Mouse (Mus musculus): ENCODE results near the gene Nf2. TPM values are rescaled to one million over a fixed set of nuclear protein-coding genes. Genes with fewer than 3 reads are reported as not detected.
"Not testable (repeated sequence)": the region's sequence is repeated elsewhere in the genome, so short reads cannot be mapped to it uniquely, and the experiment has no call there.

Nf2 gene
- polyA plus RNA-seq, 1 experiment, result 52.9 TPM

DNA sequence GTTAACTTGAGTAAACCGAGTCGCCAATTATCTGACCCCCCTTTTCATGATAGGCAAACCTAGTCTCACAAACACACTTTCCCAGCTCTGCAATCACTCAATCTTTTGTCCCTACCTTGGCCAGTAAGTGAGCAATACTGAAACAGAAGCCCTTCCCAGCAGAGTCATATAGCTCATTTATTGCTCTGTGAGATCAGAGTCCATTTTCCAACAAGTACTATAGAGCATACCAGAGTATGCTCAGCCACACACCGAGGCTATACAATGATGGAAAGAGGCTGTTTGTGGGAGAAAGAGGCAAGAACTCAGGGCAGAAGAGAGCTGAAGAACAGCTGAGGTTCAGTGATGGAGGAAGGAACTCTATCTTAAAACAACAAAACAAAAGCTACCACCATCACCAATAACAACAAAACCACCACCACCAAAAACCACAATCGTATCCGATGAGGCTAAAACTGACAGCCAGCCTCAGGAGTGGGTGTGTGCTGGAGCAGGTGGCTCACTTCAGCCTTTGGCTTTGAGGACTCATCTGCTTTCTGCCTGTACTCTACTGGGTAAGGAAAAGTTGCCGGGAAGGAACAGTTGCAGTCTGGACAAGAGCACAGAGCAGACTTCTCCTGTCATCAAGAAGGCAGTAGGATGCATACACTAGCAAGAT lies 25.6 kb downstream of the Nf2 start:
- Histone ChIP-seq H3K4me3 (ENCODE audit: insufficient read depth, low read length) (no peak overlapping the region), H3K4me1 (ENCODE audit: control insufficient read depth, insufficient read depth, low read length) (peaks cover 3% of the 10 kb centered on the region), H3K27ac (ENCODE audit: insufficient read depth, low read length) (no peak overlapping the region)
- TF ChIP-seq POLR2A (IDR thresholded peaks at IDR 0.05; ENCODE audit: low read depth, low read length), result no peak
- TF ChIP-seq CTCF (IDR thresholded peaks at IDR 0.05; ENCODE audit: borderline replicate concordance, insufficient read depth, low read length), result no peak

DNA sequence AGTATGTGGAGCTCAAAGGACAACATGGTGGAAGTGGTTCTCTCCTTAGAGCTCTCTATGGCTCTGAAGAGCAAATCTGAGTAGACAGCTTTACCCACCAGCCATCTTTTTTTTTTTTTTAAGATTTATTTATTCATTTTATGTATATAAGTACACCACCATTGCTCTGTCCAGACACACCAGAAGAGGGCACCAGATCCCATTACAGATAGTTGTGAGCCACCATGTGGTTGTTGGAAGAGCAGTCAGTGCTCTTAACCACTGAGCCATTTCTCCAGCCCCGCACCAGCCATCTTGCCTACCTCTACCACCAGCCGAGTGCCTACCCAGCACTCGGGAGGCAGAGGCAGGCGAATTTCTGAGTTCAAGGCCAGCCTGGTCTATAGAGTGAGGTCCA lies 26.9 kb downstream of the Nf2 start:
- H3K27ac ChIP-seq (ENCODE audit: insufficient read depth, low read length), result not testable (repeated sequence)

DNA sequence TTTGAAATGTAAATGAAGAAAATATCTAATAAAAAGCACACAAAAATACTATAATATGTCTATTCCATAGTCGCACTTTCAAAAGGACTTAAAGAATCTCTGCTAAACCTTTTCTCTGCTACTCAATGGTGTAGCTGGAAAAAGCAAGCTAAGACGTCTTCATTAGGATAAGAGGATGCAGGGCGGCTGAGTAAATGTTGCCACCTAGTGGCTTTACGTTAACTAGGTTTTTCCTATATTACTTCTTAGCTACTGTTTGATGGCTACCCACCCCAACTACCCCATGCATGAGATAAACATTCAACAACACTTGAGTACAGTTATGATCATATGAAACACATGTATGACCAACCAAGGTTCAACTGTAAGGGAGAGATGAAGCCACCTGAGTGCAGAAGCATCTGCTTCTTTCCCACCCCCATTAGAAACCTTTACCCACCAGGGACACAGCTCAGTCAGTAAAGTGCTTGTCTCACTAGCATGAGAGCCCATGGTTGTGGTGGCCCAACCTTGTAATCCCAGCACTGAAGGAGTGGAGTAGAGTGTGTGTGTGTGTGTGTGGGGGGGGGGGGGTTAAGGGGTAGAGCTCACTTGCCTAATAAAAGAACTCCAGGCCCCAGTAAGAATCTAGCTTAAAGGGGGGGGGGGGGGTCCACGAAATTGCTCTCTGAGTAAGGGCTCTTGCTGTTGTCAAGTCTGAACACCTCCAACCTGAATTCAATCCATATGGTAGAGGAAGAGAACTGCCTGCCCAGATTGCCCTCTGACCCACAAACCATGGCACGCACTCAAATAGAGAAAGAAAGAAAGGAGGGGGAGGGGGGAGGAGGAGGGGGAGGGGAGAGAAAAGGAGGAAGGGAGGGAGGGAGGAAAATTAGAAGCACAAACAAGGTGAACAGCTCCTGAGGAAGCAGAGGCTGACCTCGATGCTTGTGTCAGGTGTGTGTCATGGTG lies 27.6 kb downstream of the Nf2 start:
- Histone ChIP-seq H3K4me3 (ENCODE audit: insufficient read depth, low read length) (no peak overlapping the region), H3K27ac (ENCODE audit: insufficient read depth, low read length) (no peak overlapping the region), H3K4me1 (ENCODE audit: control insufficient read depth, insufficient read depth, low read length) (peaks cover 3% of the 10 kb centered on the region)
- TF ChIP-seq CTCF (IDR thresholded peaks at IDR 0.05; ENCODE audit: borderline replicate concordance, insufficient read depth, low read length) (no peak), POLR2A (IDR thresholded peaks at IDR 0.05; ENCODE audit: low read depth, low read length) (no peak)

More for the DNA sequence above, 26.9 kb downstream of the Nf2 start:
- H3K4me3 ChIP-seq (ENCODE audit: insufficient read depth, low read length); H3K4me1 ChIP-seq (ENCODE audit: control insufficient read depth, insufficient read depth, low read length): not testable (repeated sequence)

DNA sequence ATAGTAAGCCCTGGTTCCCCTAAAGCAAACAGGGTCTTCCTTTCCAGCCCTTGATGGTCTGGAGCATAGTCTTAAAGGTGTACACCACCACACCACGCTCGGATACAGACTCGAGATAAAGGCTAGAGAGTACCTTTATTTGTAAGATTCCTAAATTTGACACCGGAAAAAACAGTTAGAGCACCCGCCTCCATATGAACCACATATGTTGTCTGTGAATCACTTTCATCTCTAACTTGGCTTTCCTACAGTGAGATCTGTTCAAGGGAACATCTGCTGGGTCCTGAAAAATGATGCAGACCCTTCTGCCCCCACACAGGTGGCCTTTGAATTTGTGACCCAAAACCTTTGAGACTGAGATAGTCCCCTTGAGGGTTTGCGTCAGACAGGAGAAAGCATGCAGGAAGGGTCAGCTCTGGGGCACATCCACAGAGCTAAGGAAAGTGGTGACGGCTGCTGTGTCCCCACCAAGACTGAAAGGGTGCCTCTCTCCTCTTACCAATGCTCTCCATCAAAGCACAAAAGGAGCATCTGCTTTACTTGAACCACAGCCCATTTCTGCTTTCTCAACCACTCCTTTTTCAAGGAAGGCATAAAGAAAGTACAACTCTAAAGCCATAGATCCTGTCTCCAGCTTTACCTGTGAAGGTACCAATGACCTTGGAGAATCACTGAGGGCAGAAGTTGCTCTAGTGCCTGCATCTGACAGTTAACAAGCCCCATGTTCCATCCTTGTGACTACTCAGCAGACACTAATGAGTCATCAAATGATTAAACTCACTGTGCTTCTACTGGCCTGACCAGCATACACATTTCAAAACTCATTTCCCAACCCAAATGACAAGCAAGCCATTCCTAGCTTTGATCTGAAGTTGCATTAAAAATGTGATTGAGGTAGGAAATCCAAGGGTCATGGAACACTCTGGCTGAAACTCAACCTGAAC lies 34.6 kb downstream of the Nf2 start:
- no peaks in the 10 kb centered on the region; the same call in 1 of the 2 replicates for H3K4me1 ChIP-seq (ENCODE audit: control insufficient read depth, insufficient read depth, low read length)
- H3K27ac ChIP-seq (ENCODE audit: insufficient read depth, low read length), result no peak overlapping the region
- no peak for TF ChIP-seq POLR2A (IDR thresholded peaks at IDR 0.05; ENCODE audit: low read depth, low read length)
- no peak for TF ChIP-seq CTCF (IDR thresholded peaks at IDR 0.05; ENCODE audit: borderline replicate concordance, insufficient read depth, low read length)
- no peak overlapping the region for H3K4me3 ChIP-seq (ENCODE audit: insufficient read depth, low read length)

- no peak for TF ChIP-seq POLR2A (IDR thresholded peaks at IDR 0.05; ENCODE audit: low read depth, low read length)
- TF ChIP-seq CTCF (IDR thresholded peaks at IDR 0.05; ENCODE audit: borderline replicate concordance, insufficient read depth, low read length), result no peak
- no peak overlapping the region for H3K27ac ChIP-seq (ENCODE audit: insufficient read depth, low read length)
- no peak overlapping the region for H3K4me3 ChIP-seq (ENCODE audit: insufficient read depth, low read length)
- H3K4me1 ChIP-seq (ENCODE audit: control insufficient read depth, insufficient read depth, low read length), result no peaks in the 10 kb centered on the region
Measured at GRCm38 (mm10) chr11:4808311-4808710, 41.0 kb downstream of the Nf2 start.

DNA sequence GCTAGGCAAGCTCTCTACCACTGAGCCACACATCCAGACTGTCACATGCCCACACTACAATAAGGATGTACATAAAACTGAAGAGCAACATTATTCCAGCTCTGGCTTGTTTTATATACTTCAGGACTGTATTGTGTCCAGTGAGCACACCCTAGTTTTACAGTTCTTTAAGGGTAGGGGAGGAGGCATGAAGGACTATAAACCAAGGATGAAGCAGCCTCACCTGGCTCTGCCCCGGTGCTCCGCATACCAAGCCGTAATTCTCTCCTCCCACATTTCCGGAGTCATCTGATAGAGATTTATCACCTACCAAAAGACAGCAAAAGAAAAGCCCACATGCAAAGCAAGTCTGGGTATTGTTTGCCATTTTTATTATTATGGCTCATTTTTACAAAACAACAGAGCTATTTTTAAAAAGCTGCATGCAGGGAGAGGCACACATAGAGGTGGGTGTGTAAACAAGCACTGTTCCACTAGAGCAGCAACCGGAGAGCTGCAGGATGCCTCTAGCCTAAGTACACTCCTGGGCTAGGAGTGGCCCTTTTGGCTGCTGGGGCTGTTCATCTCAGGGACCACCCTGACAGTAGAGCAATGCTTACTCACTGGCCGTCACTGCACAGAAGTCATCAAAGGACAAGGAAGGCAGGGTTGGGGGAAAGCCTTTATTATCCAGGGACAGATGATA lies 43.2 kb downstream of the Nf2 start:
- TF ChIP-seq POLR2A (IDR thresholded peaks at IDR 0.05; ENCODE audit: low read depth, low read length) (no peak), CTCF (IDR thresholded peaks at IDR 0.05; ENCODE audit: borderline replicate concordance, insufficient read depth, low read length) (no peak)
- Histone ChIP-seq H3K4me3 (ENCODE audit: insufficient read depth, low read length) (no peak overlapping the region), H3K27ac (ENCODE audit: insufficient read depth, low read length) (no peak overlapping the region), H3K4me1 (ENCODE audit: control insufficient read depth, insufficient read depth, low read length) (no peaks in the 10 kb centered on the region)

DNA sequence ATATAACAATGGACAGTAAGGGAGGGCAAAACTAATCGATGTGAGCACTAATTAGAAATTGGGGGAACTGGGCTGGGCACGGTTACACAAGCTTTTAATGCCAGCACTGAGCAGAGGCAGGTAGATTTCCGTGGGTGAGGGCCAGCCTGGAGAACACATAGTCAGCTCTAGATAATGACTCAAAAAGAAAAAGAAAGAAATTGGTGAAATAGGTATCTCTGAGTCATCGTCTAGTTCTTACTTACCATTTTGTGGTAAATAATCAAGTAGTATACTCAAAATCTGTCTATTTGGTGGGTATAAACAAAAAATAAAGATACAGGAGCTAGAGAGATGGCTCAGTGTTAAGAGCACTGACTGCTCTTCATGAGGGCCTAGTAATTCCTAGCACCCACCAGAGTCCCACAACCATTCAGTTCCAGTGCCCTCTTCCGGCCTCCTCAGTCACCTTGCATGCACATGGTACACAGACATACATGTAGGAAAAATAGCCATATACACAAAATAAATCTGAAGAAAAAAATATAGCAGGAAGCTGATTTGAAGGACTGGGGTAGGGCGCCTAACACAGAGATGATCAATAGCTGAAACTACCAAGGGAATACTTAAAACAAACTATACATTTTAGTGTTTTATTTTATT lies 44.3 kb downstream of the Nf2 start:
- H3K4me3 ChIP-seq (ENCODE audit: insufficient read depth, low read length), result no peak overlapping the region
- no peak for TF ChIP-seq POLR2A (IDR thresholded peaks at IDR 0.05; ENCODE audit: low read depth, low read length)
- TF ChIP-seq CTCF (IDR thresholded peaks at IDR 0.05; ENCODE audit: borderline replicate concordance, insufficient read depth, low read length), result no peak
- no peaks in the 10 kb centered on the region for H3K4me1 ChIP-seq (ENCODE audit: control insufficient read depth, insufficient read depth, low read length)
- no peak overlapping the region for H3K27ac ChIP-seq (ENCODE audit: insufficient read depth, low read length)

GRCm38 (mm10) chr11:4803951-4804350 lies 45.4 kb downstream of the Nf2 start:
- H3K4me1 ChIP-seq (ENCODE audit: control insufficient read depth, insufficient read depth, low read length), result no peaks in the 10 kb centered on the region

More at GRCm38 (mm10) chr11:4803951-4804350, 45.4 kb downstream of the Nf2 start:
- no peak for TF ChIP-seq POLR2A (IDR thresholded peaks at IDR 0.05; ENCODE audit: low read depth, low read length)
- no peak for TF ChIP-seq CTCF (IDR thresholded peaks at IDR 0.05; ENCODE audit: borderline replicate concordance, insufficient read depth, low read length)
- no peak overlapping the region for H3K27ac ChIP-seq (ENCODE audit: insufficient read depth, low read length)
- H3K4me3 ChIP-seq (ENCODE audit: insufficient read depth, low read length), result no peak overlapping the region
